Mouse (Mus musculus): ENCODE results near the gene Ric1.

DNA sequence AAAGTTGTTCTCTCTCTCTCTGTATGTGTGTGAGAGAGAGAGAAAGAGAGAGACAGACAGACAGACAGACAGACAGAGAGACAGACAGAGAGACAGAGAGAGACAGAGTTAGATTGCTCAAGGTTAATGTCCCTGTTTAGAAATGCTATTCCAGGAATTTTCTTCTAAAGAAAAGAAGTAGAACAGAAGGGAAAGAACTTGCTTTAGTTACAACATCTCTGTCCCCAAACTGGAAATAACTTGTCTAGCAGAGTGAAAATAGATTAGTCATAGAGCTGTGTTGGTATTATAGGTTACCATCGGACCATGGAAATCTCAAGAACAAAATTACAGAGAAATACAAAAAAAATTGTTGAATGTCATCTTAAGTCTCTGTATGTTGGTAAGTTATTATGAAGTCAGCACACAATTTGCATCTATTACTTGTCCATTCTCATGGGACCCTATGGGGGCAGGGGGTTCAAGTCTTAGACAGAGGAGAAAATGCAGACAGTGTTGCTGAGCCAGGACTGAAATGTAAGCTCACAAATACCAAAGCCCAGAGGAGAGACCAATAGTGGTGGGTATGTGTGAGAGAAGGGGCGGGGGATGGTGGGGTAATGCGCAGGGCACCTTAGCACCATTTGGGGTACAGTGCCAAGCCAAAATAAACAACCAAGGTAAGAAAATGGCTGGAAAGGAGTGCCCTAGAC is 36.7 kb upstream of the Ric1 start:
- TF ChIP-seq CTCF (IDR thresholded peaks at IDR 0.05 in 2 of 3, conservative IDR thresholded peaks at IDR 0.05 in 1 of 3; ENCODE audit: control insufficient read depth in 1 of 3, insufficient read depth in 1 of 3, low read depth in 2 of 3, low read length in 3 of 3, poor library complexity in 1 of 3, severe bottlenecking in 1 of 3) (no peak), MAX (IDR thresholded peaks at IDR 0.05; ENCODE audit: low read length) (no peak), SIN3A (IDR thresholded peaks at IDR 0.05; ENCODE audit: low read length) (no peak), POLR2A (IDR thresholded peaks at IDR 0.05; ENCODE audit: control insufficient read depth in 1 of 2, insufficient read depth in 1 of 2, low read depth in 1 of 2, low read length in 2 of 2, poor library complexity in 1 of 2) (no peak), NRF1 (IDR thresholded peaks at IDR 0.05; ENCODE audit: insufficient read depth, low read depth, low read length, poor library complexity, severe bottlenecking) (no peak)

Data from MEL (cell line).